Mouse (Mus musculus) liver, adult 2 months (tissue): ENCODE results near the gene Fgr. TPM values are rescaled to one million over a fixed set of nuclear protein-coding genes. Genes with fewer than 3 reads are reported as not detected.

Experiments
- DNase-seq: peaks from one replicate; pipeline ENCODE4 v3.0.0-alpha.2; 2011; ENCODE audit warnings: low read depth, low spot score; ENCODE audit errors: extremely low read depth
- H3K27ac ChIP-seq: fragments of 200-500 bp; replicated peaks from 2 replicates; pipeline ENCODE4 v1.5.1; 2012; ENCODE audit warnings: low read depth, mild to moderate bottlenecking, control low read depth, inconsistent platforms, low read length; ENCODE audit not compliant: insufficient read depth
- H3K27me3 ChIP-seq: fragments of 200-500 bp; 2 replicates; pipeline ENCODE4 v1.6.1; 2012; ENCODE audit warnings: mild to moderate bottlenecking, moderate library complexity, low read length, inconsistent platforms; ENCODE audit not compliant: control insufficient read depth, insufficient read depth
- H3K36me3 ChIP-seq: fragments of 200-500 bp; 2 replicates; pipeline ENCODE4 v1.6.1; 2012; ENCODE audit warnings: low read length, inconsistent platforms; ENCODE audit not compliant: control insufficient read depth, insufficient read depth
- H3K4me1 ChIP-seq: fragments of 200-500 bp; 2 replicates; pipeline ENCODE4 v1.6.1; 2011; ENCODE audit warnings: low read length; ENCODE audit not compliant: control insufficient read depth, insufficient read depth
- H3K4me3 ChIP-seq: fragments of 200-500 bp; 2 replicates; pipeline ENCODE4 v1.5.1; 2011; ENCODE audit warnings: low read depth, mild to moderate bottlenecking, control low read depth, low read length, moderate library complexity; ENCODE audit not compliant: insufficient read depth
- H3K79me2 ChIP-seq: fragments of 200-500 bp; 2 replicates; pipeline ENCODE4 v1.6.1; 2012; ENCODE audit warnings: inconsistent platforms, mild to moderate bottlenecking, low read length, moderate library complexity; ENCODE audit not compliant: control insufficient read depth, insufficient read depth
- H3K9ac ChIP-seq: fragments of 200-500 bp; 2 replicates; pipeline ENCODE4 v1.6.1; 2012; ENCODE audit warnings: low read depth, mild to moderate bottlenecking, control low read depth, inconsistent platforms, low read length
- CTCF ChIP-seq: fragments of 200-500 bp; IDR thresholded peaks from 2 replicates; pipeline ENCODE4 v1.5.1; 2011; ENCODE audit warnings: low read depth, low read length, control low read depth
- POLR2A ChIP-seq: fragments of 200-500 bp; IDR thresholded peaks from 2 replicates; pipeline ENCODE4 v1.6.1; 2011; ENCODE audit warnings: low read length, control low read depth; ENCODE audit not compliant: insufficient read depth; ENCODE audit errors: extremely low read depth
- WGBS: fragments of 180-500 bp; shearing (Covaris S2); methylation state at CpG from one replicate; pipeline ENCODE4 v1.1.7; 2018; 5-methylcytosine and 5-hydroxymethylcytosine counted together
- polyA plus RNA-seq: library from polyadenylated mRNA; depleted of rRNA; stranded (reverse); fragments of >200 nt; gene quantifications from 2 replicates; pipeline ENCODE4 v1.2.3, GENCODE M21; 2012
- total RNA-seq: library from RNA; depleted of rRNA; stranded (reverse); fragments of >200 nt; gene quantifications from 2 replicates; pipeline ENCODE4 v1.2.3, GENCODE M21; 2014

Gene Fgr
- total and polyA plus RNA-seq, 2 experiments: 1.3 to 1.6 TPM

GRCm38 (mm10) chr4:133018263-133018798 lies 44.4 kb downstream of the Fgr start:
- H3K27ac ChIP-seq: no peak overlapping the region
- H3K27me3 ChIP-seq: no peaks in the 10 kb centered on the region
- WGBS: 79% methylated on average over 3 of the region's 3 CpGs
- H3K36me3 ChIP-seq: no peaks in the 10 kb centered on the region
- H3K79me2 ChIP-seq: peaks cover 74% of the 10 kb centered on the region
- H3K4me1 ChIP-seq: peaks cover 5% of the 10 kb centered on the region
- no peak overlapping the region for H3K4me3 ChIP-seq
- no peak for TF ChIP-seq POLR2A
- no peak overlapping the region for H3K9ac ChIP-seq
- DNase-seq: no peak

GRCm38 (mm10) chr4:133020721-133021120 lies 46.8 kb downstream of the Fgr start:
- no peak overlapping the region for H3K4me3 ChIP-seq
- no peak overlapping the region for H3K27ac ChIP-seq
- H3K9ac ChIP-seq: no peak overlapping the region
- no peak for TF ChIP-seq CTCF
- no peak for TF ChIP-seq POLR2A
- 84% methylated on average over 5 of the region's 6 CpGs for WGBS
- peaks cover 2% of the 10 kb centered on the region; the same call in 1 of the 2 replicates for H3K4me1 ChIP-seq
- no peak for DNase-seq
- H3K79me2 ChIP-seq: peaks cover 71% of the 10 kb centered on the region
- H3K36me3 ChIP-seq: no peaks in the 10 kb centered on the region
- no peaks in the 10 kb centered on the region for H3K27me3 ChIP-seq

GRCm38 (mm10) chr4:133021181-133021671 lies 47.3 kb downstream of the Fgr start:
- 87% methylated on average over 9 of the region's 9 CpGs for WGBS

GRCm38 (mm10) chr4:133022217-133022616 lies 48.3 kb downstream of the Fgr start:
- TF ChIP-seq POLR2A: no peak
- TF ChIP-seq CTCF: no peak
- WGBS: 90% methylated on average over 14 of the region's 14 CpGs
- DNase-seq: no peak
- Histone ChIP-seq H3K79me2 (peaks cover 68% of the 10 kb centered on the region), H3K27ac (no peak overlapping the region), H3K4me1 (no peaks in the 10 kb centered on the region), H3K4me3 (no peak overlapping the region), H3K9ac (no peak overlapping the region), H3K27me3 (no peaks in the 10 kb centered on the region), H3K36me3 (no peaks in the 10 kb centered on the region)

More at GRCm38 (mm10) chr4:133021181-133021671, 47.3 kb downstream of the Fgr start:
- Histone ChIP-seq H3K27ac (no peak overlapping the region), H3K4me1 (peaks cover 2% of the 10 kb centered on the region; the same call in 1 of the 2 replicates), H3K4me3 (no peak overlapping the region), H3K36me3 (no peaks in the 10 kb centered on the region), H3K27me3 (no peaks in the 10 kb centered on the region), H3K9ac (no peak overlapping the region), H3K79me2 (peaks cover 71% of the 10 kb centered on the region)
- DNase-seq: no peak
- no peak for TF ChIP-seq CTCF
- no peak for TF ChIP-seq POLR2A

- Histone ChIP-seq H3K27me3 (no peaks in the 10 kb centered on the region), H3K79me2 (peaks cover 63% of the 10 kb centered on the region), H3K27ac (no peak overlapping the region), H3K4me3 (no peak overlapping the region), H3K9ac (no peak overlapping the region), H3K4me1 (no peaks in the 10 kb centered on the region; the same call in 1 of the 2 replicates), H3K36me3 (no peaks in the 10 kb centered on the region)
- WGBS: 84% methylated on average over 14 of the region's 14 CpGs
- no peak for DNase-seq
- TF ChIP-seq CTCF: no peak
- TF ChIP-seq POLR2A: no peak
Measured at GRCm38 (mm10) chr4:133022954-133023635, 49.2 kb downstream of the Fgr start.

- no peak for DNase-seq
- Histone ChIP-seq H3K4me3 (no peak overlapping the region), H3K27ac (no peak overlapping the region), H3K27me3 (no peaks in the 10 kb centered on the region), H3K79me2 (peaks cover 60% of the 10 kb centered on the region), H3K4me1 (peaks cover 4% of the 10 kb centered on the region), H3K9ac (no peak overlapping the region), H3K36me3 (no peaks in the 10 kb centered on the region)
- TF ChIP-seq CTCF (no peak), POLR2A (no peak)
- WGBS: 89% methylated on average over 6 of the region's 6 CpGs
Measured at GRCm38 (mm10) chr4:133023636-133024035, 49.7 kb downstream of the Fgr start.
